Mouse (Mus musculus): Measurements from ENCODE around the gene Mroh2a. TPM values are rescaled to one million over a fixed set of nuclear protein-coding genes. Genes with fewer than 3 reads are reported as not detected.

Gene Mroh2a
- total RNA-seq, 1 experiment from 2014 or later, result 0.26 TPM

Other genes starting within 250 kb of the Mroh2a start
- 25.5 and 27.1 TPM in 2 replicates for gene Usp40, start 218.4 kb upstream of the Mroh2a start, total RNA-seq (2021)
- gene Ugt1a10, start 171.6 kb upstream of the Mroh2a start, total RNA-seq (2021), result 1.4 TPM in 1 of 2 replicates, not detected in the other
- 0.30 and 5.9 TPM in 2 replicates for gene Ugt1a9, start 156.2 kb upstream of the Mroh2a start, total RNA-seq (2021)
- not detected in 2 replicates for gene Ugt1a8, start 139.2 kb upstream of the Mroh2a start, total RNA-seq (2021)
- gene Ugt1a7c, start 131.9 kb upstream of the Mroh2a start, total RNA-seq (2021), result 1.9 and 2.6 TPM in 2 replicates
- 5.3 and 11.5 TPM in 2 replicates for gene Ugt1a6b, start 123.7 kb upstream of the Mroh2a start, total RNA-seq (2021)
- gene Ugt1a6a, start 92.2 kb upstream of the Mroh2a start, total RNA-seq (2021), result 10.5 and 12.8 TPM in 2 replicates
- gene Ugt1a5, start 61.0 kb upstream of the Mroh2a start, total RNA-seq (2021), result 0.37 and 0.41 TPM in 2 replicates
- gene Ugt1a2, start 26.4 kb upstream of the Mroh2a start, total RNA-seq (2021), result 0.22 and 0.26 TPM in 2 replicates
- gene Dnajb3, start 21.2 kb upstream of the Mroh2a start, total RNA-seq (2021), result 2.6 and 2.8 TPM in 2 replicates
- 11.5 and 47.2 TPM in 2 replicates for gene Ugt1a1, start 15.0 kb upstream of the Mroh2a start, total RNA-seq (2021)
- gene Hjurp, start 50.6 kb downstream of the Mroh2a start, total RNA-seq (2021), result 57.7 and 64.9 TPM in 2 replicates
- gene Trpm8, start 50.7 kb downstream of the Mroh2a start, total RNA-seq (2021), result not detected in 2 replicates
- gene Spp2, start 180.0 kb downstream of the Mroh2a start, total RNA-seq (2021), result 2.5 and 49.5 TPM in 2 replicates